Mouse (Mus musculus) C2C12 (cell line): Measurements from ENCODE around the gene Ppp1r3c. TPM values are rescaled to one million over a fixed set of nuclear protein-coding genes. Genes with fewer than 3 reads are reported as not detected.

ENCODE experiments used
- H3K27me3 ChIP-seq: one replicate; pipeline ENCODE4 v1.6.1; 2011; ENCODE audit not compliant: control insufficient read depth, insufficient read depth, insufficient read length
- H3K36me3 ChIP-seq: one replicate; pipeline ENCODE4 v1.6.1; 2011; ENCODE audit not compliant: control insufficient read depth, insufficient read depth
- H3K4me3 ChIP-seq: one replicate; pipeline ENCODE4 v1.5.1; 2011; ENCODE audit warnings: mild to moderate bottlenecking, control low read depth; ENCODE audit not compliant: poor library complexity, insufficient read depth, severe bottlenecking
- H3K79me2 ChIP-seq: one replicate; pipeline ENCODE4 v1.6.1; 2011; ENCODE audit not compliant: control insufficient read depth, insufficient read depth
- H3K79me3 ChIP-seq: one replicate; pipeline ENCODE4 v1.6.1; 2011; ENCODE audit warnings: low read depth, control low read depth
- H3ac ChIP-seq: one replicate; pipeline ENCODE3; 2011; ENCODE audit warnings: low read depth; ENCODE audit not compliant: control insufficient read depth, insufficient read length
- CEBPB ChIP-seq: IDR thresholded peaks from one replicate; pipeline ENCODE4 v1.6.1; 2011; ENCODE audit warnings: low read depth, mild to moderate bottlenecking, control low read depth, moderate library complexity
- CTCF ChIP-seq: IDR thresholded peaks from one replicate; pipeline ENCODE4 v1.5.1; 2011; ENCODE audit not compliant: control insufficient read depth, insufficient read depth, insufficient read length
- FOSL1 ChIP-seq: IDR thresholded peaks from one replicate; pipeline ENCODE4 v1.8.0; 2011; ENCODE audit warnings: mild to moderate bottlenecking, low read length; ENCODE audit not compliant: poor library complexity, insufficient read depth, severe bottlenecking
- MAX ChIP-seq: IDR thresholded peaks from one replicate; pipeline ENCODE4 v1.6.1; 2011; ENCODE audit warnings: mild to moderate bottlenecking, control low read depth
- MYOD1 ChIP-seq: IDR thresholded peaks from one replicate; pipeline ENCODE4 v1.6.1; 2011; ENCODE audit warnings: low read depth; ENCODE audit not compliant: control insufficient read depth, insufficient read length
- MYOG ChIP-seq: IDR thresholded peaks from one replicate; pipeline ENCODE4 v1.6.1; 2011; ENCODE audit not compliant: control insufficient read depth, insufficient read length; ENCODE audit errors: extremely low read depth
- USF1 ChIP-seq: IDR thresholded peaks from one replicate; pipeline ENCODE4 v1.6.1; 2011; ENCODE audit warnings: low read depth, mild to moderate bottlenecking, control low read depth, moderate library complexity
- polyA plus RNA-seq: library from polyadenylated mRNA; unstranded; fragments of >200 nt; fragmentation: generic; extraction: Trizol; gene quantifications from one replicate; pipeline ENCODE4 v1.2.1, GENCODE M21; 2012; ENCODE audit warnings: missing spikeins

Gene Ppp1r3c
- polyA plus RNA-seq, 1 experiment: not detected

- no peak for TF ChIP-seq CTCF
- TF ChIP-seq FOSL1: no peak
- no peak for TF ChIP-seq MYOD1
- no peak for TF ChIP-seq CEBPB
- no peak for TF ChIP-seq USF1
- TF ChIP-seq MAX: no peak
- TF ChIP-seq MYOG: no peak
- Histone ChIP-seq H3K79me2 (no peaks in the 10 kb centered on the region), H3K79me3 (no peaks in the 10 kb centered on the region), H3K27me3 (no peaks in the 10 kb centered on the region), H3K36me3 (no peaks in the 10 kb centered on the region), H3K4me3 (no peak overlapping the region), H3ac (no peak overlapping the region)
These were observed 49.4 kb downstream of the Ppp1r3c start for GRCm38 (mm10) chr19:36687044-36687443.

GRCm38 (mm10) chr19:36686016-36686415 is 50.4 kb downstream of the Ppp1r3c start:
- Histone ChIP-seq H3K79me2 (no peaks in the 10 kb centered on the region), H3K79me3 (no peaks in the 10 kb centered on the region), H3ac (no peak overlapping the region), H3K36me3 (no peaks in the 10 kb centered on the region), H3K4me3 (no peak overlapping the region), H3K27me3 (no peaks in the 10 kb centered on the region)
- TF ChIP-seq MYOG (no peak), USF1 (no peak), CEBPB (no peak)

- no peak overlapping the region for H3K4me3 ChIP-seq
- no peaks in the 10 kb centered on the region for H3K79me2 ChIP-seq
- no peaks in the 10 kb centered on the region for H3K36me3 ChIP-seq
- no peak overlapping the region for H3ac ChIP-seq
- no peaks in the 10 kb centered on the region for H3K27me3 ChIP-seq
- H3K79me3 ChIP-seq: no peaks in the 10 kb centered on the region
- TF ChIP-seq MYOD1: no peak
- TF ChIP-seq USF1: no peak
- TF ChIP-seq CTCF: no peak
- no peak for TF ChIP-seq MAX
- no peak for TF ChIP-seq CEBPB
- no peak for TF ChIP-seq MYOG
- no peak for TF ChIP-seq FOSL1
These were observed 53.9 kb downstream of the Ppp1r3c start for GRCm38 (mm10) chr19:36682560-36682959.

Other genes with a start within 250 kb of the Ppp1r3c start
- gene Hectd2, start 182.0 kb downstream of the Ppp1r3c start, polyA plus RNA-seq: 0.09 TPM
- gene Tnks2, start 97.6 kb upstream of the Ppp1r3c start, polyA plus RNA-seq: 24.1 TPM
- gene Fgfbp3, start 183.0 kb upstream of the Ppp1r3c start, polyA plus RNA-seq: 0.94 TPM
- gene Btaf1, start 189.4 kb upstream of the Ppp1r3c start, polyA plus RNA-seq: 5.3 TPM